Mouse (Mus musculus): ENCODE measurements at regions not wholly inside any gene's neighbourhood (a gene's known extent, or its start where the extent isn't known, plus 50 kb on each side); places are given as distances from the start of the nearest gene placed in this dataset.

DNA sequence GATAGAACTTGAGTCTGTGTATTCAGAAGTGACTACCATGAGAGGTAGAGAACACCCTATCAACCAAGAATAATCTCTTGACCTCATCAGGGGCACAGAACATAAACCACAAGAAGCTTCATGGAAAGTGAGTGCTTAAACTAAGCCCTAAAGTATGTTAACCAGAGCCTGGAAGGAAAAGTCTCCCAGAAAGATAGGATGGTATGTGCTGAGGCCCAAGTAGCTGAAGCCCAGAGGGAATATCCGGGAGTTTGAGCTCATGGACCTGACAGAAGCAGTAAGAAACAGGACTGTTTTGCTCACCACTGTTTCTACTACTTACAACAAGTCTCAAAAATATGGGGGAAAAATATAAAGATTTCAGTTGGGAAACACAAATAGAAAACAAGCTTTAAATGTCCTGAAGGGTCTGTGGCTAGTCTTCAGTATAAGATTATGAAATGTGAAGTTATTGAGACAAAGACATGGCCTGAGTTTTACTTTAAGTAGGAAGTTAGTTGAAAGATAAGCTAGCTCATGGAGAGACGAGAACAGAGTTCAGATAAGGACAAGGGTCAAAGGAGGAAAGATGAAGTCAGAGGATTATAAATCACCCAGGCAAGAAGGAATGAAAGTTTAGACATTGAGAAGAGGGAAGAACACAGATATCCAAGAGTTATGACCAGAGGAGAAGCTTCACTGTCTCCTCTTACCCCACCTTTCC, 315.8 kb upstream of the Tbl1xr1 start:
- no peak for TF ChIP-seq CHD2 (IDR thresholded peaks at IDR 0.05; ENCODE audit: low read length)
- TF ChIP-seq POLR2AphosphoS2 (IDR thresholded peaks at IDR 0.05; ENCODE audit: low read depth, low read length), result no peak
- TF ChIP-seq EP300 (IDR thresholded peaks at IDR 0.05; ENCODE audit: low read length), result no peak
- TF ChIP-seq ZC3H11A (IDR thresholded peaks at IDR 0.05; ENCODE audit: low read depth, low read length), result no peak
- TF ChIP-seq CTCF (conservative IDR thresholded peaks at IDR 0.05 in 1 of 2, IDR thresholded peaks at IDR 0.05 in 1 of 2; ENCODE audit: low read depth in 2 of 2, low read length in 2 of 2), result no peak
- no peak for TF ChIP-seq ZNF384 (IDR thresholded peaks at IDR 0.05; ENCODE audit: low read depth, low read length)
- TF ChIP-seq POLR2A (IDR thresholded peaks at IDR 0.05; ENCODE audit: low read depth, low read length), result no peak
- no peak for TF ChIP-seq HCFC1 (IDR thresholded peaks at IDR 0.05; ENCODE audit: low read depth, low read length)

Measured in CH12.LX (cell line).